In the genomic region with DNA sequence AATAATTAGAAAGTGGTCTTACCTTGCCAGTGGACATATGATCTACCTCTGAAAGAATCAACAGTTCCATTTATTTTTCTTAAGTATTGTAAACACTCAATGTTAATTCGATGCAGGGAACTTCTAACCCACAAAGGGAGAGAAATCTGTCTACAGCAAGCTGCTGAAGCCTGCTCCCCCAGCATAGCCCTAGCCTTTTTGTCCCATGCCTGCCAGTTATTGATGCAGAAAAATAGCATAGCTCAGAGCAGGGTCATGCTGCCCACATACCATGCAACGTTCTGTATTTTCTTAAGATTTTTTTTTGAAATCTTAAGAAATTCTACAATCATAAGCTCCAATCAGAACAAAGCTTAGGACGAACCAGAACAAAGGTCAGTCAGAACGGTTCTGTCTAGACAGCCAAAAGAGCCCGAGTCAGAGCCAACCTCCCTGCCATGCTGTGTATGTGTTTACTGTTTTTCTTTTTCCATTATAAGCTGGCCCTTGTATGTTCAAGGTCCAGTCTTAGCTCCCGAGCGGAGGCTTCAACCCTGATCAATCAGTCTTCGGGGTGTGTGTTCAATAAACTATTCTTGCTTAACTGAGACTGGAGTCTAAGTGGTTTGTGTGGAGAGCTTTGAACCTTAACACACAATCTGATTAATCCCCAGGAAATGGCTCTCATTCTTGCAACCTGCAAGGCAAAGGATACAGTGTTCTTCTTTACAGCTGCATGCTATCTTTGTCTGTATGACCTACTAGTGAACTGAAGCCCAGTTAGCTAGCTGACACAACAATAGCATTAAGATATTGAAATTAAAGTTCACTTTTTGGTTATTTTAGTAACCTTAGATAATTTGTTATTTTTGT, we compare ENCODE assay signal across 28 mouse cellular contexts. TPM values are rescaled to one million over a fixed set of nuclear protein-coding genes. Genes with fewer than 3 reads are reported as not detected.
DNase-seq lines count a peak whose midpoint lies in the region; ATAC-seq lines count a peak whose summit lies in the region.
"Had no signal": no experiment of that assay in that cellular context is flagged by ENCODE, and none has a peak within 500 bp of the region (broad histone marks: within the 10 kb centered on the region; RNA-seq: fewer than 3 reads in every experiment).

No protein-coding gene starts in this region.

- no peaks in the 10 kb centered on the region for H3K36me3 ChIP-seq in intestine, embryonic 16.5 days (ENCODE audit: control insufficient read depth, insufficient read depth, low read length)
- H3K36me3 ChIP-seq in intestine, embryonic 15.5 days = no peaks in the 10 kb centered on the region
- H3K36me3 ChIP-seq in embryonic facial prominence, embryonic 15.5 days = 0 out of 2 replicates have a peak, but pooled peaks cover 5% of the 10 kb centered on the region
- no peaks in the 10 kb centered on the region for H3K36me3 ChIP-seq in stomach, embryonic 15.5 days
- H3K36me3 ChIP-seq: neural tube, embryonic 13.5 days had no signal

- no peaks in the 10 kb centered on the region for H3K4me1 ChIP-seq in intestine, embryonic 16.5 days (ENCODE audit: control insufficient read depth, insufficient read depth, low read length)
- H3K4me1 ChIP-seq in intestine, embryonic 15.5 days (replicated peaks) = 0 out of 2 replicates have a peak, but pooled peaks cover 8% of the 10 kb centered on the region
- H3K4me1 ChIP-seq in embryonic facial prominence, embryonic 15.5 days = peaks cover 6% of the 10 kb centered on the region; the same call in 1 of the 2 replicates
- H3K4me1 ChIP-seq in stomach, embryonic 15.5 days = peaks cover 4% of the 10 kb centered on the region; the same call in 1 of the 2 replicates

- no peak overlapping the region for H3K4me2 ChIP-seq in intestine, embryonic 16.5 days (ENCODE audit: low read depth, low read length)
- H3K4me2 ChIP-seq in intestine, embryonic 15.5 days (replicated peaks) = no peak overlapping the region
- H3K4me2 ChIP-seq in embryonic facial prominence, embryonic 15.5 days (replicated peaks) = no peak overlapping the region
- no peak overlapping the region for H3K4me2 ChIP-seq in stomach, embryonic 15.5 days
- H3K4me2 ChIP-seq: neural tube, embryonic 13.5 days had no signal

- H3K27me3 ChIP-seq in intestine, embryonic 16.5 days (replicated peaks; ENCODE audit: control insufficient read depth, insufficient read depth, low read length) = no peaks in the 10 kb centered on the region
- no peaks in the 10 kb centered on the region for H3K27me3 ChIP-seq in intestine, embryonic 15.5 days (replicated peaks)
- no peaks in the 10 kb centered on the region for H3K27me3 ChIP-seq in embryonic facial prominence, embryonic 15.5 days
- no peaks in the 10 kb centered on the region for H3K27me3 ChIP-seq in stomach, embryonic 15.5 days (replicated peaks)
- H3K27me3 ChIP-seq: CH12.LX; neural tube, embryonic 13.5 days had no signal

- no peak overlapping the region for H3K4me3 ChIP-seq in intestine, embryonic 16.5 days (ENCODE audit: low read length)
- no peak overlapping the region for H3K4me3 ChIP-seq in intestine, embryonic 15.5 days (replicated peaks)
- no peak overlapping the region for H3K4me3 ChIP-seq in embryonic facial prominence, embryonic 15.5 days (replicated peaks)
- no peak overlapping the region for H3K4me3 ChIP-seq in stomach, embryonic 15.5 days (replicated peaks)
- H3K4me3 ChIP-seq: heart, embryonic 10.5 days; left cerebral cortex, adult 2 months; neural tube, embryonic 13.5 days had no signal

- WGBS in intestine, embryonic 16.5 days = 67% methylated on average over 8 of the region's 8 CpGs
- 70% methylated on average over 8 of the region's 8 CpGs for WGBS in intestine, embryonic 15.5 days
- WGBS in embryonic facial prominence, embryonic 15.5 days = 69% methylated on average over 8 of the region's 8 CpGs
- 65% methylated on average over 8 of the region's 8 CpGs for WGBS in stomach, embryonic 15.5 days

- no peaks in the 10 kb centered on the region for H3K9me3 ChIP-seq in intestine, embryonic 16.5 days (ENCODE audit: control insufficient read depth, low read length)
- H3K9me3 ChIP-seq in intestine, embryonic 15.5 days = no peaks in the 10 kb centered on the region
- H3K9me3 ChIP-seq in embryonic facial prominence, embryonic 15.5 days (replicated peaks) = no peaks in the 10 kb centered on the region
- H3K9me3 ChIP-seq in stomach, embryonic 15.5 days = no peaks in the 10 kb centered on the region
- H3K9me3 ChIP-seq: heart, embryonic 10.5 days; neural tube, embryonic 13.5 days had no signal

- no peak; the same call in 1 of the 2 replicates for ATAC-seq in intestine, embryonic 16.5 days
- no peak for ATAC-seq in intestine, embryonic 15.5 days
- ATAC-seq in embryonic facial prominence, embryonic 15.5 days (ENCODE audit: insufficient number of reproducible peaks, low FRiP score, low TSS enrichment, low read depth) = no peak
- no peak for ATAC-seq in stomach, embryonic 15.5 days (ENCODE audit: insufficient read depth, low FRiP score, low read depth)
- ATAC-seq in erythroid progenitor cell, adult 5-6 weeks (replicated peaks; ENCODE audit: low FRiP score, poor library complexity, severe bottlenecking) = no peak
- ATAC-seq: forebrain, embryonic 16.5 days; inflammation-experienced regulatory T-cells, adult 6 months had no signal

- peak; percentile 65 for DNase-seq in kidney, adult 9 months
- no peak for DNase-seq in cerebellum, postnatal 36 days
- no peak for DNase-seq in thymus, postnatal 25 days
- DNase-seq: adrenal gland, adult 2 months; cerebellum, postnatal 14 days; embryo, embryonic 11 days; gastrocnemius, postnatal 36 days; left cerebral cortex, postnatal 4 days; liver; lung, adult 18-20 months; lung, postnatal 14 days; midbrain, embryonic 14.5 days; thymus, adult 2 months had no signal

- H3K27ac ChIP-seq in intestine, embryonic 16.5 days (ENCODE audit: low read length) = peak overlapping the region; percentile 57
- no peak overlapping the region for H3K27ac ChIP-seq in intestine, embryonic 15.5 days
- H3K27ac ChIP-seq in embryonic facial prominence, embryonic 15.5 days (replicated peaks) = 0 out of 2 replicates have a peak overlapping the region, but pooled peaks have one; percentile 8
- peak overlapping the region; percentile 57; the same call in 1 of the 2 replicates for H3K27ac ChIP-seq in stomach, embryonic 15.5 days
- H3K27ac ChIP-seq: left cerebral cortex, adult 2 months; neural tube, embryonic 13.5 days had no signal

- H3K9ac ChIP-seq in intestine, embryonic 16.5 days (ENCODE audit: low read depth, low read length) = no peak overlapping the region
- no peak overlapping the region for H3K9ac ChIP-seq in intestine, embryonic 15.5 days
- no peak overlapping the region for H3K9ac ChIP-seq in embryonic facial prominence, embryonic 15.5 days
- no peak overlapping the region for H3K9ac ChIP-seq in stomach, embryonic 15.5 days
- H3K9ac ChIP-seq: neural tube, embryonic 13.5 days had no signal

RNA-seq across cellular contexts. Expression of a gene that starts 2.1 kb away (rescaled TPM):
- 128 and 131 TPM in 2 replicates for polyA plus RNA-seq in intestine, embryonic 16.5 days (2015; fragmentation: Nextera tagmentation; extraction: Ambion mirVana)
- polyA plus RNA-seq in intestine, embryonic 15.5 days (2015; fragmentation: Nextera tagmentation; extraction: Ambion mirVana) = 146 and 156 TPM in 2 replicates
- 114 and 117 TPM in 2 replicates for polyA plus RNA-seq in embryonic facial prominence, embryonic 15.5 days (2015; fragmentation: Nextera tagmentation; extraction: Ambion mirVana)
- 154 and 190 TPM in 2 replicates for polyA plus RNA-seq in stomach, embryonic 15.5 days (2015; fragmentation: Nextera tagmentation; extraction: Ambion mirVana)
- 69.2 and 79.6 TPM in 2 replicates for total RNA-seq in erythroid progenitor cell, adult 5-6 weeks (2015; ENCODE audit: low replicate concordance)
- 27.6 and 34.5 TPM in 2 replicates for total RNA-seq in erythroid progenitor cell, adult 5-6 weeks (2017; ENCODE audit: low replicate concordance)

RNA-seq across cellular contexts. Expression of a gene that starts 2.7 kb away (rescaled TPM):
- polyA plus RNA-seq in intestine, embryonic 16.5 days (2015; fragmentation: Nextera tagmentation; extraction: Ambion mirVana) = not detected in 2 replicates
- polyA plus RNA-seq in intestine, embryonic 15.5 days (2015; fragmentation: Nextera tagmentation; extraction: Ambion mirVana) = not detected in 2 replicates
- polyA plus RNA-seq in embryonic facial prominence, embryonic 15.5 days (2015; fragmentation: Nextera tagmentation; extraction: Ambion mirVana) = not detected in 2 replicates
- not detected in 2 replicates for polyA plus RNA-seq in stomach, embryonic 15.5 days (2015; fragmentation: Nextera tagmentation; extraction: Ambion mirVana)
- not detected in 2 replicates for total RNA-seq in erythroid progenitor cell, adult 5-6 weeks (2015; ENCODE audit: low replicate concordance)
- total RNA-seq in erythroid progenitor cell, adult 5-6 weeks (2017; ENCODE audit: low replicate concordance) = not detected in 2 replicates
- total RNA-seq: adrenal gland, adult 2 months; CH12.LX; gastrocnemius, postnatal 36 days; left cerebral cortex, adult 2 months; left cerebral cortex, postnatal 4 days; megakaryocyte, adult 5-6 weeks; MEL had no signal
- polyA plus RNA-seq: adrenal gland, adult 2 months; forebrain, embryonic 16.5 days; heart, embryonic 10.5 days; heart, postnatal 0 days; hindbrain, embryonic 11.5 days; inflammation-experienced regulatory T-cells, adult 6 months; midbrain, embryonic 14.5 days; neural tube, embryonic 13.5 days; thymus, adult 2 months had no signal

RNA-seq across cellular contexts. Expression of a gene that starts 27.0 kb away (rescaled TPM):
- 1,335 and 2,162 TPM in 2 replicates for polyA plus RNA-seq in intestine, embryonic 16.5 days (2015; fragmentation: Nextera tagmentation; extraction: Ambion mirVana)
- polyA plus RNA-seq in intestine, embryonic 15.5 days (2015; fragmentation: Nextera tagmentation; extraction: Ambion mirVana) = 654 and 813 TPM in 2 replicates
- polyA plus RNA-seq in embryonic facial prominence, embryonic 15.5 days (2015; fragmentation: Nextera tagmentation; extraction: Ambion mirVana) = 0.35 TPM in 1 of 2 replicates, not detected in the other
- 108 and 122 TPM in 2 replicates for polyA plus RNA-seq in stomach, embryonic 15.5 days (2015; fragmentation: Nextera tagmentation; extraction: Ambion mirVana)
- total RNA-seq in erythroid progenitor cell, adult 5-6 weeks (2015; ENCODE audit: low replicate concordance) = not detected in 2 replicates
- not detected in 2 replicates for total RNA-seq in erythroid progenitor cell, adult 5-6 weeks (2017; ENCODE audit: low replicate concordance)
- total RNA-seq: adrenal gland, adult 2 months; CH12.LX; gastrocnemius, postnatal 36 days; left cerebral cortex, adult 2 months; left cerebral cortex, postnatal 4 days; megakaryocyte, adult 5-6 weeks; MEL had no signal
- polyA plus RNA-seq: adrenal gland, adult 2 months; forebrain, embryonic 16.5 days; heart, postnatal 0 days; hindbrain, embryonic 11.5 days; inflammation-experienced regulatory T-cells, adult 6 months; midbrain, embryonic 14.5 days; neural tube, embryonic 13.5 days had no signal

Comparison
In these comparisons a context has a peak if more than half of its experiments do, and no peak if none do; other contexts are left out.
1. RNA of a gene that starts 27.0 kb away (polyA plus RNA-seq): 1,335 to 2,162 TPM in intestine, embryonic 16.5 days, 654 to 813 TPM in intestine, embryonic 15.5 days and 108 to 122 TPM in stomach, embryonic 15.5 days; 0.35 TPM in embryonic facial prominence, embryonic 15.5 days; every median in the first group is over 10 times any median in the second.